Mouse (Mus musculus) inflammation-experienced regulatory T-cells, adult 16 weeks (primary cell): ENCODE results near the gene Gm21094. TPM values are rescaled to one million over a fixed set of nuclear protein-coding genes. Genes with fewer than 3 reads are reported as not detected.

Source experiments
- polyA plus RNA-seq: library from polyadenylated mRNA; unstranded; fragments of 100-300 nt; shearing (Covaris generic); gene quantifications from one replicate; pipeline ENCODE4 v1.2.1, GENCODE M21; 2017

The Gm21094 gene
- not detected for polyA plus RNA-seq

DNA sequence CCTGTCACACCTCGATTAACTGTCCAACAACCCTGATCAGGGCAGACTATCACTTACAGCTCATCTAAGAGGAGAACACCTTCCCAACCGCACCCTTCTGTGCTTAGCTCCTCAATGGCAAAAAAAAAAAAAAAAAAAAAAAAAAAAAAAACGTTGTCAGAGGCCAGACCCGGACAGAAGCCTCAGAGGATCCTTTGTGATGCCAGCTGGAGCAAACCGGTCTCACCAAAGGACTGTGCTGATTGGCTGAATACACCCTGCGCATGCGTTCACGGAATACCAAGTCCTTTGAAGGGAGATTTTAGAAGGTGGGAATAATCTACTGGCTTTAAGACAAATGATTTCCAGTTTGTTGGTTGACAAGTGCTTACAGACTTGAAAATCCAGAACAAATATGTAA is at the start of gene Gm21094:
Gene Gm21094, minus strand, starts transcription at position 101 of the 400 bp plus-strand sequence.

